Mouse (Mus musculus): ENCODE measurements around the gene Cdc42se2.

Gene Cdc42se2

DNA sequence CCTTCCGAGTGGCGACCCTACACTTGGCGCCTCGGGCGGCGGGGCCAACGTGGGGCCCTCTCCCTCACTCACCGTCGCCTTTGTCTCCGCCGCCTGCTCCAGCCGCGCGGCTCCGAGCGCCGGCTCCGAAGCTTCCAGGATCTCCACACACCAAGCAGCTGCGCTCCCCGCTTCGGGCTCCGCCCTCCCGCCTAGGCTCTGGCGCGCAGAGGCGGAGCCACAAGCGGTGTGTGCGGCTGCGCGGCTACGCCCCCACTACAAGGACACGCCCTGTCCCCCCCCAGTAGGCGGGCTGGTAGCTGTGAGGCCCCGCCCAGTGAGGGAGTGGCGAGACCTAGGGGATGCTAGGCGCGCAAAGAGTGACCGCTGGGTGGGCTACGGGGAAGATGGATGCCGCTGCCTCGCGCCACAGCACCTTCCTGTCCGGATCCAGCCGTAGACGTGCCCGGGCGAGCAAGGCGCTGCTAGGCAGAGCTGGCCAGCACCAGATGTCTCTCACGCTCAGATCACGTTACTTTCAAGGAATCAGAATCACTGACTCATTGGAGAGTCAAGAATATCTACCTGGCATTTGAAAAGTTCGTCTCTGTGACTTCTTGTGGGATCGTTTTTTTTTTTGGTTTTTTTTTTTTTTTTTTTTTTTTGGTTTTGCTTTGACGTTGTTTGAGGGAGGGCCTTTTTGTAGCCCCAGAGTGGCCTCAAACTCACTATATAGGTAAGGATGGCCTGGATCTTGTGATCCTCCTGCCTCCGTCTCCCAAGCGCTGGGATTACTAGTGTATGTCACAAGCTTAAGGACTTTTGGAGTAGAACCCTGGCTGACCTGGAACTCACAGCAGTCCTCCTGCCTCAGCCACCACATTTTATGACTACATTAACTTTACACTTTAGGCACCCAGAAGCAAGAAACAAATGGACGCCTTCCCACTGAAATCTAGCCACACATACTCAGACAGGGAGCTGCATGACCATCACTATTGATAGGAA is at the start of gene Cdc42se2:
Gene Cdc42se2, minus strand, starts transcription at position 188 of the 987 bp plus-strand sequence.
- peak; percentile 98 for DNase-seq

DNA sequence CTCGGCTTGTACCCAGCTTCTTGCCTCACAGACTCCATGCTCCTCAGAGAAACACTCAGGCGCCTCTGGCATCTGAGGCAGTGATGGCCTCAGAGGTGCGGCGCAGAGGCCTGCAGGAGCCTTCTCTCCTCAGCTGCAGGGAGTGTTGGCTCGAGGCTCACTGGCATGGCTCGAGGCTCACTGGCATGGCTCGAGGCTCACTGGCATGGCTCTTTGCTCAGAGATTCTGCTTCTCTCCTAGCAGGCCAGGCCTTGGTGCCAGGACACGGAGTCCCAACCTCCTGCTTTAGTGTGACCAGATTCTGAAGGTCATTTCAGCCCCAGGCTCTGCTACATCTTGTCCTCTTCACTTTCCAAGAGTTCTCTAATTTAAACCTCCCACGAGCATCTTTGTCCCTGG is 48.6 kb upstream of the Cdc42se2 start:
- DNase-seq, result peak; percentile 85 to 87

DNA sequence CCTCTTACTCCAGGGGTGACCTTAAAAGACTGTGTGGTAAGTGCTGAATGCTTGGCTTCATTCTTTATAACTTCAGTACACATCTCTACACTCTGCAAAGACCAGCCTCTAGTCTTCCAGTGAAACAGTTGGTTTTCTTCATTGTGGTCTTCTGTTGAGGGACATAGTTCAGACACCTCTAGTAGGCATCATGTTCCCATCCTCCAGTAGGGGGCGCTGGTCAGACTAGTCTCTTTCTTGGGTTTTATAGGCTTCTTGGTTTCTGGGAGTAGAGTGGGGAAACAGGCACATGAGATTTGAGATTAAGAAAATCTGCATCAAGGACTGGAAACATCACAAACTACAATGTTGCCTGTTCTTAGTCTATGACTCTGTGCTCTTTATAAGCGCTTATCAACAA is 47.1 kb upstream of the Cdc42se2 start:
- DNase-seq, result peak in 1 of 2 experiments; percentile 17

DNA sequence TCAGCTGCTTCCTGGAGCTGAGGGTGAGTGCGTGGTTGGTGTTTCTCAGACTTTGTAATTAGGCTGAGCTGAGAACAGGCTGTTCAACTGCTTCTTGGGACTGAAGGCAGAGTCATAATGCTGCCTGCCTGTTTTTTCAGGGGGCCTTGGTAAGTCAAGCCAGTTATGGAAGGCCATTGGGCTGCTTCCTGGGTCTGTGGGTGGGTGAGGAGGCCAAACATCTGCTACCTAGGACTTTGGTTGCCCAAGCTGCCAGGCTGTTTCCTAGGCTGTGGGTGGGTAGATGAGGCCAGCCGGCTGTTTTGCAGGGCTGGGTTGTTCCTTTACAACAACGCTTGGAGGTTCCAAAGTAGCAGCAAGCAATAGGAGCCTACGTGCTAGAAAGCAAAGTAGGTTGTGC is 46.4 kb upstream of the Cdc42se2 start:
- DNase-seq, result no peak

DNA sequence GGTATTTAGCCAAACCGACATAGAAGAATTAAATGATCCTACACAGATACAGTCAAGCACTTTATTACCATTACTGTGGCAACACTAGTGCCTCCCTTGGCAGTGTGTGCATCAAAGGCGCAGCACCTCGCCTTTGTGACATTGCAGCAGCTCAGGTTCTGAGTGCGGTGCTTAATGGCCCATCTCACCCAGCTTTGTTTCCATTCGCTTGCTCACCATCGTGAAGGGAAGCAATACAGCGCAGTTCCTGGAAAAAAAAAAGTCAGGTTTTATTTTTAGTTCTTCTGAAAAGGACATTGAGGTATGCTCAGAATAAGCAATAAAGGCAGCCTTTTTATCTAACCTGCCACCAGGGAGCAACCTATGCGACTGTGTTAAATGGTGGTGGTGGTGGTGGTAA is 39.3 kb upstream of the Cdc42se2 start:
- no peak for DNase-seq

DNA sequence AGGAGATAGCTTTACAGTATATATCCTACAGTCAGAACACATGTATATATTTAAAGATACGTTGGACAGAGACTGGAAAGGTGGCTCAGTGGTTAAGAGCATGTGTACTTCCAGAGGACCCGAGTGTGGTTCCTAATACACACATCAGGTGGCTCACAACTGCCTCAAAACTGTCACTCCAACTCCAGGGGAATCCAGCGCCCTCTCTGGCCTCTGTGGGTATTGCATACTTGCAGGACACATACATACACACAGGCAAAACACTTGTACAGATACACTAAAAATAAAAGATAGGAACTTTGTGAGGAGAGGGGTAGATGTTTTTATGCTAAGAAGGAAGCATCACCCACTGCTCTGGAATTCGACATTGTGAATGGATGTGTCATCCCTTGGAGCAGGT is 38.3 kb upstream of the Cdc42se2 start:
- DNase-seq, result peak in 1 of 2 experiments; percentile 20

DNA sequence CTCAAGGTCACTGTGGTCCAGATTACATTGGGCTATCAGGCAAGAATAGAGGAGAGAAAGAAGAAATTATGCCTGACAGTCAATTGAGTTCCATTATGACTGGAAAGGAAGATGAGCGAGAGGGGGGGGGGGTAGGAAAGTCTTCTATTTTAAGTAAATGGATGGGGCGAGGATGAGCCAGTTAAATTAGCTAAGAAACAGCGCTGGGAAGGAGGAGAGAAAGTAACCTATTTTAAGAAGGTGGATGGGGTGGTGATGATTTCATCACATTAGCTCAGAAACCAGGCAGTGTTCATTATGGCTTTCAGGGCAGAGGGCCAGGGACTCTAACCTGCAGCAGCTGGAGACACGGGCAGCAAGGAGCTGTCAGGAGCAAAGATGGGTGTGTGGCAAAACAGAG is 36.0 kb upstream of the Cdc42se2 start:
- DNase-seq, result no peak

DNA sequence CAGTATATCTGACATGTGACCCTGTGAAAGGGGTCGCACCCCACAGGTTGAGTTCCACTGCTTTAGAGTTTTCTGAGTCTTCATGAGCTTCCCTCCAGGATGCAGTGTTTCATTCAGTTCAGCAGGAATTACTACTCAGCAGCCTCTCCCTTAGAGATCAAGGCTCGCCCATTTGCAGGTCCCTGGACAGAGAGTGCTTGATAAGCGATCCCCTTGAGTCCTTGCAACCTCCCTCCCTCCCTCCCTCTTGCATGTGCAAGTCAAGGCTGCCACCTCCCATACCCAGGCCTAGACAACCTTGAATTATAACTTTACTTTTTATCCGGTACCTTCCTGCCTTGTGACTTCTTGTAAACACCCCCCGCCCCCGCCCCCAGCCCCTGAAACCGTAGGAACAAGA is 32.0 kb upstream of the Cdc42se2 start:
- DNase-seq, result no peak

DNA sequence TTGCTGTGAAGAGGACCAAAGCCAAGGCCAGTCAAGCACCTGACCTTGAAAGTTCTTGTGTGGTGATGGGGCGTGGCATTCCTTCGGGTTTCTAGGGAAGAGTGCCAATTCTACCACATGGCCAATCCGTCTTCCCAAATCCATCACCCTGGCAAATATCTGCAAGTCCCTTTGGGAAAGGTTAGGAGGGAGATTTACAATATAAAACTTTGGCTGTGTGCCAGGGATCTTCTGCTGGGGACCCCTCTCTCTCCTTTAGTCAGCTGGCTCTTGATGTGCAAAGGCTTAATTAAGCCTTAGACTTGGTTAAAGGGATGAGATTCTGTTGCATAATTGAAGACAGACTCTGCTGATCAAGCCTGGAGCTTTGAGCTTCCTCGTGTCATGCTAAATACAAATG is 30.0 kb upstream of the Cdc42se2 start:
- peak in 1 of 2 experiments; percentile 11 for DNase-seq

DNA sequence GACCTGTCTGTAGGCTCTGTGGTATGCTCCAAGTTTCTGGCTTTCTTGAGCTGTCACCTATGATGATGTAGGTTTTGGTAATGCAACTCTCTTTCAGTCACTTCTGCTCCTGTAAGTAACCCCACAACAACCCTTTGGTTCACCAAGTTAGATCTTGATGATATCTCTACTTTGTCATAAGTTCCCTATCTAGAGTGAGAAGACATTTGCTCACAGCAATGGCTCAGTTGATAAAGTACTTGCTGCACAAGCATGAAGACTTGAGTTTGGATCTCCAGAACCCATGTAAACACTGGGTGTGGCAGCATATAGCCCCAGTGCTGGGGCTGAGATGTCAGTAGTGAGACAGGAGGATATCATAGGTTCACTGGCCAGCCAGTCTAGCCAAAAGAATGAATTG is 28.2 kb upstream of the Cdc42se2 start:
- no peak for DNase-seq

DNA sequence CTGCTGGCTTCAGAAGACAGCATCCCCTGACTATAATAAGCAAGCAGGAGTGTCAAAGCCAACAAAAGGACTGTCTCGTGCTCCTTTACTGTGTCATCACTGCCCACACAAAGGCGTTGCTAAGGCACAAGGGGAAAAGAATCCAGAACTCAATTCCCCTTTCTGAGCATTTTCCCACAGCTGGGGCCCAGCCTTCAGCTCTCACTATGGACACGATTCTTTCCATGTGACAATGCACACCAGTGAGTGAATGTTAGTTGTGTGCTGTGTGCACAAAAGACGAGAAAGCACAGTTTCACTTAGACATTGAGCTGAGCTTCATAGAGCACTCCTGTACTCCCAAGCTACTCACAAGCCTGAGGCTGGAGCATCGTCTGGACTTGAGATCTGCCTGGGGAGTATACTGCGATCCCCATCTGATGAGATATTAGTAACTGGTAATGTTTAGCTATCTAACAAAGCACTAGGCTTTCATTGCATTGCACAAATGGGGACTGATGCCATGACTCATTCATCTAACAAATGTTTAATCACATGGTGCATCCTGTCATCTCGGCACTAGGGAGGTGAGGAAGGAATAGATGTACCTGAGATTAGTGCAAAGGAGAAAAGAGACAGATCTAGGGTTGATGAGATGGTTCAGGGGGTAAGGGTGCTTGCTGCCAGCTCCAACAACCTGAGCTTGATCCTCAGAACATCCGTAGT is 25.5 kb upstream of the Cdc42se2 start:
- no peak for DNase-seq

DNA sequence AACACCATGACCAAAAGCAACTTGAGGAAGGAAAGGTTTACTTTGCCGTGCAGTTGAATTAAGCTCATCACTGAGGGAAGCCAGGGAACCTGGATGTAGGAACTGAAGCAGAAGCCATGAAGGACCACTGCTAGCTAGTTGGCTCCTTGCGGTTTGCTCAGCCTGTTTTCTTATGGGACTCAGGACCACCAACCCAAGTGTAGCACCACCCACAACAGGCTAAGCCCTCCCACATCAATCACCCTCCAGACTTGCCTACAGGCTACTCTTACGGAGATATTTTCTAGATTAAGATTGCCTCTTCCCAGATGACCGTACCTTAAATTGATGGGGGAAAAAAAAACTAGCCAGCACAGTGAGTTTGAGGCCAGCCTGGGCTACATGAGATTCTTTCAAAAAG is 24.8 kb upstream of the Cdc42se2 start:
- DNase-seq, result no peak

DNA sequence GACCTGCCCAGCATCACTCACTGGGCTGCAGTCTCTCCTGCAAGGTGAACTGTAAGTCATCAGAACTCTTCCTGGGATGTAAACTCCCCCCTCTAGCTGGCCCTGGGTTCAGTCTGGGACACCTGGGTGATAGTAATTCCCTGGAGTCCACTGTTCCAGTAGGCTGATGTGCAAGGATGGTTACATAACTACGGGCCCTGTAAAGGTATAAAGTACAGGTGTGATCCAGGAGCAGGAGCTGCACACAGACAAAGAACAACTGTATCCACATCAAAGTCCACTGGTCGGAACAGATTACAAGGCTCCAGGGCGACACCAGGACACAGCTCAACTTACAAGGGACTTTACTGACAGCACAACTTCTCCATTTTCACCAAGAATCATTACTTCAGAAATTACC is 23.6 kb upstream of the Cdc42se2 start:
- DNase-seq, result no peak

DNA sequence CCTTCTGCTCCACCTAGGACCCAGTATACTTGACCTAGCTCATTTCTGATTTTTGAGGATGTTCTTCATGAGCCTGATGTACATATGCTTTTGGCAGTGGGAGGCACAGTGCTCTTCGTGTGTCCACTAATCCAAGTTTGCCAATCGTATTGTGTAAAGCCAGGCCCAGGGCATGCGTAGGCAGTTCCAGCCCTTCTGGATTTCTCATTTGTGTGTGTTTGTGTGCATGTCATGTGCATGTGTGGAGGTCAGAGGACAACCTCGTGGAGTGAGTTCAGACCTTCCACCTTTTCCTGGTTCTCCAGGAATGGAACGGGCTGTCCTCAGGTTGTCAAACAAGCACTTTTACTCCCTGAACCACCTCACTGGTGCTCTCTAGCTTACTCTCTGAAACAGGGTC is 22.1 kb upstream of the Cdc42se2 start:
- DNase-seq, result no peak

DNA sequence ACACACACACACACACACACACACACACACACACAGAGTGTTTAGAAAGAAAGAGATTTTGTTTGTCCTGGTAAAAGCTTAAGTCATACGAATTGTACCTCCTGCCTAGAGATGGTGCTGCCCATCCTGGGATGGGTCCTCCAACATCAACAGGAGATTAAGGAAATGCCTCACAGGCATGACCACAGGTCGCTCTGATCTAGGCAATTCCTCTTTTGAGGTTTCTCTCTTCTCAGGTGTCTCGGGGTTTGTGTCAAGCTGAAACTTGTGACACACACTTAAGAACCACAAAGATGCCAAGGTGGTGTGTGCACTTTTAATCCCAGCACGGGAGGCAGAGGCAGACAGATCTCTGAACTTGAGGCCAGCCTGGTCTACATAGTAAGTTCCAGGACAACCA is 20.7 kb upstream of the Cdc42se2 start:
- no peak for DNase-seq

DNA sequence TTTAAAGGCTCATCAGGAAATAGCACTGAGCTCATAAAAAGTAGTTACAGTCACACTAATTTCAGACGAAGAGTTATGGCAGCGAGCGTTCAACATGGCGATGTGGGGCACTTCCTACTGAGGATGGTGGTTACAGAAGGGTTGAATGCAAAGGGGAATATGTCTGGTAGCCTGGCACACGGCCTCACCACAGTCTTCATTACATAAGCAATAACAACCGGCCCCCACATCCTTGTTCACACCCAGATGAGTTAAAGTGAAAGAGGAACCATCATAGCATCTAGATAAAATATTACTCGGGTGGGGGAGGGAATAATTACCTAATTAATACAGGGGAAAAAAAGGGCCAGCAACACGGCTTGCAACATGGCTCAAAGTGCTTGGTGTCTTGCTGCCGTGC is 20.2 kb upstream of the Cdc42se2 start:
- DNase-seq, result no peak

DNA sequence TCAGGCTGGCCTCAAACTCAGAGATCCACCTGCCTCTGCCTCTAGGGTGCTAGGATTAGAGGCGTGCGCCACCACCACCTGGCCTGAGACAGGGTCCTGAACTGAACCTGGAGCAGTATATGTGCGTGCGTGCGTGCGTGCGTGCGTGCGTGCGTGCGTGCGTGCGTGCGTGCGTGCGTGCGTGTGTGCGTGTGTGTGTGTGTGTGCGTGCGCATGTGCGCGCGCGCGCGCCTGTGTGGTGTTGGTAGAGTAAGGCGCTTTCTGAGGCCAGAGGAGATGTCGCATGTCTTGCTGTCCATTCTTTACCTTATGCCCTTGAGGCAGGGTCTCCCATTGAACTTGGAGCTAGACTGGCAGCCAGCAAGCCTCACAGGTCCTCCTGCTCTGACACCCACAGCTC is 19.4 kb upstream of the Cdc42se2 start:
- DNase-seq, result no peak

DNA sequence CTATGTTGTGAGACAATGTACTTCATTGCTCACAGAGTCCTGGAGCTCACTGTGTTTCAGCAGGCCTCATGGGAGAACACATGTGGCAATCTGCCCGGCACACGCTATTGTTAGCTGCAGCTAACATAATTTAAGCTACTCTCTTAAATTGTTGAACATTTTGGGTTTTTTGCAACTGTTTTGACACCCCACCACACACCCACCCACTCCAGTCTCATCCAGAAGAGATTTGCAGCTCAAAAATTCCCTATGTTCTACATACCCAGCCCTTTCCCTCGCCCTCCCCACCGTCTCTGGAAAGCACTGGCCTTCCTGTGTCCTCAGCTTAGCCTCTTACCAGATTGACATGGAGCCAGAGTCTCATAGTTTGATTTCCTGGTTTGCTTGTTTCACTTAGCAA is 17.7 kb upstream of the Cdc42se2 start:
- DNase-seq, result no peak

DNA sequence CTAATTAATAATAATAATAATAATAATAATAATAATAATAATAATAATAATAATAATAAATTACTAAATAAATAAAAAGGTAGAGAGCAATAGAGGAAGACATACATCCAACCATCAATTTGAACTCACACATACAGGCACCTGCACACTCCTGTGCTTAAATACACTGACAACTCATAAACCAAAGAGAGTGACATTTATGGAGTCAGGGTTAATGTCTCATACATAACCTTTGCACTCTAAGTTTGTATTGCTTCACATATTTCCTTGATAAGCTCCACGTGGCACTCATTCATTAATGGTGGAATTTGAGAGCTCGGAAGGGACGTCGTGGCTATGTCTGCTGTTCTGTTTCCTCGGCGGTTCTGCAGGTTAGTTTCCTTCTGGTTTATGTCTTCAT is 15.1 kb upstream of the Cdc42se2 start:
- no peak for DNase-seq

DNA sequence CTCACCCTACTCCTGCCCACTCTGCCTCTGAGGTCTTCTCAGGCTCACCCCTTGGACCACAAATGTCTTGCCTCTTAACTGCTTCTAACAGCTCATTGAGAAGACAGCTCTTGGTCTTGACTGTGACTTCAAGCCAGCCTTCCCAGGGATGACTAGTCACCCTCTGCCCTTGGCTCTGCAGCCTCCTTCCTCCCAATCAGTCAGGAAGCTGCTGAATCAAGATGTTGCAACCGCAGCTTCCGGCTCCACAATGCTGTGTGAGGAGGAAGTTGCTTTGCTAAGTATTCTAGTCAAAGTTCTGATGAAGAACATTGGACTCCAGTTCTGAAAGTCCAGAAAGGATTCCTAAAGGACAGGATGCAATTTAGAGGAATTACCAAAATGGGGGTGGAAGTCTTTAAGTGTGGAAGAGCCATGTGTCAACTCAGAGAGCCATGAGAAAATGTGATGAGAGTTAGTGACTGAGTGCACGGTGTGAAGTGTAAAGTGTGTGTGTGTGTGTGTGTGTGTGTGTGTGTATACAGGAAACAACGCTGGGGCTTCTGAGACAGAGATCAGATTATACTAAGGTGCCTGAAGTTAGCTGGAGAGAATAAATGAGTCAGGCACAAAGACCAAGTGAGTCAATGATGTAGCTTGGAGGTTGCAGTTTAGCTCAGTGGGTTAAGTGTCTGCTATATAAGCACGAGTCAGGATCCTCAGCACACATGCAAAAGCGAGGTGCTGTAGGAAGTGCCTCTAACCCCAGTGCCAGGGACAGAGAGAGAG is 14.5 kb upstream of the Cdc42se2 start:
- DNase-seq, result no peak

DNA sequence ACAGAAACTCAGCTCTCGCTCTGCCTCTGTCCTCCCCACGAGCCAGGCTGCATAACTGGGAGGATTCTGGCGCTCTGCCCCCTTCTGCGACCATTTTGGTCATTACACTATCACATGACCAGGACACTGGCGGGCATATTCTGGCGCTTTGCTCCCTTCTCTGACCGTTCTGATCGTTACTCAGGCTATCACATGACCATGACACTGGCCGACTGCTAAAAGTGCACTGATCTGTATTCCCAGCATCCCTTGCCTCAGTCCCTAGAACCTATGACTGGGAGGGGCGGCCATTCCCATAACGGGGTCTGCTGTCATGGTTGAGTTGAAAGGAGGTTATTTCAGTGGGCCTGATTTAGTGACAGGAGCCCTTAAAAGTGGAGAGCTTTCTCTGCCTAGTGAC is 9.1 kb upstream of the Cdc42se2 start:
- DNase-seq, result peak in 1 of 2 experiments; percentile 19

DNA sequence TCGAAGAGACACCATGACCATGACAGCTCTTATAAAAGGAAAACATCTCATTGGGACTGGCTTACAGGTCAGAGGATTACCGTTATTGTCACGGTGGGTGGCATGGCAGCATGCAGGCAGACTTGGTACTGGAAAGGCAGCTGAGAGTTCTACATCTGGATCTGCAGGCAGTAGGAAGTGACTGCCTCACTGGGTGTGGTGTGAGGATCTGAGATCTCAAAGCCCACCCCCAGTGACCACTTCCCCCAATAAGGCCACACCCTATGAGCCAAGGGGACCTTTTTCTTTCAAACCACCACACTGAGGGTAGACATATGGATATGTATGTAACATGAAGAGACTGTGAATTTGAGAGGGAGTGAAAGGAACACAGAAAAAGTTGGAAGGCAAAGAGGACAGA is 7.2 kb upstream of the Cdc42se2 start:
- DNase-seq, result no peak

DNA sequence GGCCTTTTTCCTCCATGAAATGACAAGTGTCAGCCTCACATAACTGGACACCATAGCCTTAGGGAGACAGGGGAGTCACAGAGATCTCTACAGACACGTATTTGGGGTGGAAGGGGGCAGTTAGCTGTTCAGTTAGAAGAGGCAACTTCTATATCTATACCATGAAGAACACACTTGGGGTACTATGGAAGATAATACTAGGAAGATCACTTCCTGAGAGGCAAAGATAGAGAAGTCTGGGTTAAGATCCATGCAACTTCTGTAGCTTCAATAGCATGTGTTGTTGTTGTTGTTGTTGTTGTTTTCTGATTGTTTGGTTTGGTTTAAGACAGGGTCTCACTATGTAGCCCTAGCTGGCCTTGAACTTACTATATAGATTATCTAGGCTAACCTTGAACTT is 5.7 kb upstream of the Cdc42se2 start:
- no peak for DNase-seq

Data from cerebellum, postnatal 14 days (tissue).